Mouse (Mus musculus): ENCODE data around the gene Pheta1. TPM values are rescaled to one million over a fixed set of nuclear protein-coding genes. Genes with fewer than 3 reads are reported as not detected.

The Pheta1 gene
- polyA plus RNA-seq, 1 experiment from 2014 or later, result 10.6 TPM

DNA sequence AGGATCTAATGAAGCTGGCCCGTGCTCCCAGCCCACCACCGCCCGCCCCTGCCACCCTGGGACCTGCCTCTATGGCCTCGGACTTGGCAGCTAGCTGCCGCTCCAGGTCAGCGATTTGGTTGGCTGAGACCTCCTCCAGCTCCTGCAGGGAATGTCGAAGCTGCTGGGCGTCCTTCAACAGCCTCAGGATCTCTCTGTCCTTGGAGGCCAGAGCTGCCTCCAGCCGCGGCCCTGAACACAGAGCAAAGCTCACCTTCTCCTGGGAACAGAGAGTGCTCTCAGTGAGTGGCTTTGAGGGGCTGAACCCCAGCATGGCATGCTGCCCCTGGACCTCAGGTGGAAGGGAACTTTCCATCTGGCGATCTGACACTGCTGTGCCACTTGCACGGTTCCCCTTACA lies 28.1 kb downstream of the Pheta1 start:
- no peaks in the 10 kb centered on the region; the same call in 1 of the 2 replicates for H3K4me1 ChIP-seq (ENCODE audit: control insufficient read depth, insufficient read depth, low read length)
- H3K27ac ChIP-seq (ENCODE audit: low read depth, low read length), result no peak overlapping the region
- 81% methylated on average over 12 of the region's 12 CpGs for WGBS (ENCODE audit: insufficient replicate concordance)
- no peak overlapping the region for H3K9ac ChIP-seq (ENCODE audit: low read depth, low read length)
- H3K36me3 ChIP-seq (ENCODE audit: control insufficient read depth, insufficient read depth, low read length), result no peaks in the 10 kb centered on the region
- no peaks in the 10 kb centered on the region for H3K9me3 ChIP-seq (replicated peaks; ENCODE audit: control insufficient read depth, low read length)
- H3K4me3 ChIP-seq (ENCODE audit: low read depth, low read length), result no peak overlapping the region
- ATAC-seq (replicated peaks; ENCODE audit: insufficient number of reproducible peaks, low FRiP score, low TSS enrichment), result no peak
- H3K27me3 ChIP-seq (ENCODE audit: control insufficient read depth, insufficient read depth, low read length), result peaks cover 4% of the 10 kb centered on the region; the same call in 1 of the 2 replicates
- H3K4me2 ChIP-seq, result no peak overlapping the region

DNA sequence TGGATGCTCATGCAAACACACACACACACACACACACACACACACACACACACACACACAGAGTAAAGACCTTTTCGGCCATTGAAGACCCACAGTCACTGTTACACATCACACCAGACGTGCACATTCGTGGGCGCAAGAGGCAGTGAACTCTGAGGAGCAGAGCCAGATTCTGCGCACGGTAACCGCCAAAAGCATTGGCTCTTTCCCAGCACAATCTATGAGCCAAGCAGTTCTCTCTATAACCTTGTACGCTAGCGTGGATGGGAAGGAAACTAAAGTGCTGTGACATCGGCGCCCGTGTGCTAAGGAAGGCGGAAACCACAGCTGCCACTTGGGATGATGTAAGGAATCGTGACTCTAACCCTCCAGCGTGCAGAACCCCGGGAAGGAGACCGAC lies 29.9 kb downstream of the Pheta1 start:
- WGBS (ENCODE audit: insufficient replicate concordance), result 83% methylated on average over 17 of the region's 17 CpGs
- Histone ChIP-seq H3K9me3 (replicated peaks; ENCODE audit: control insufficient read depth, low read length) (no peaks in the 10 kb centered on the region), H3K27ac (ENCODE audit: low read depth, low read length) (no peak overlapping the region), H3K4me3 (ENCODE audit: low read depth, low read length) (no peak overlapping the region), H3K9ac (ENCODE audit: low read depth, low read length) (no peak overlapping the region), H3K4me2 (no peak overlapping the region), H3K27me3 (ENCODE audit: control insufficient read depth, insufficient read depth, low read length) (peaks cover 4% of the 10 kb centered on the region; the same call in 1 of the 2 replicates), H3K4me1 (ENCODE audit: control insufficient read depth, insufficient read depth, low read length) (peaks cover 3% of the 10 kb centered on the region; the same call in 1 of the 2 replicates), H3K36me3 (ENCODE audit: control insufficient read depth, insufficient read depth, low read length) (no peaks in the 10 kb centered on the region)
- ATAC-seq (replicated peaks; ENCODE audit: insufficient number of reproducible peaks, low FRiP score, low TSS enrichment), result no peak

DNA sequence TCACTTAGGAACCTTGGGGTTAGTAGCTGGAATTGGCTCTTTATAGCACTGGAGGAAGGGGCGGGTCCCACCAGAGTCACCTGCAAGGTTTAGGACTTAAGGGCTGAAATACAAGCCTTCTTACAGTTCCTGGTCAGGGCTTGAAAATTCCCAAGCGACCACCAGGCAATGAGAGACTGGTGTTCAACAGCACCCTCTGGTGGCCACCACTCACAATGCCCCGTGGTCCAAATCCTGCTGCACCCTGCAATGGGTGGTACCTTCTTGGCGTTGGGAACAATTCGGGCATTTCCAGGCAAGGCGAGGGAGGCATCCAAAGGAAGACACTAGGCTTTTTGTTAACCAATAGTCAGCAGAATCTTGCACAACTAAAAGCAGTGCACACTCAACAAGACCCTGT lies 30.4 kb downstream of the Pheta1 start:
- peaks cover 3% of the 10 kb centered on the region; the same call in 1 of the 2 replicates for H3K4me1 ChIP-seq (ENCODE audit: control insufficient read depth, insufficient read depth, low read length)

DNA sequence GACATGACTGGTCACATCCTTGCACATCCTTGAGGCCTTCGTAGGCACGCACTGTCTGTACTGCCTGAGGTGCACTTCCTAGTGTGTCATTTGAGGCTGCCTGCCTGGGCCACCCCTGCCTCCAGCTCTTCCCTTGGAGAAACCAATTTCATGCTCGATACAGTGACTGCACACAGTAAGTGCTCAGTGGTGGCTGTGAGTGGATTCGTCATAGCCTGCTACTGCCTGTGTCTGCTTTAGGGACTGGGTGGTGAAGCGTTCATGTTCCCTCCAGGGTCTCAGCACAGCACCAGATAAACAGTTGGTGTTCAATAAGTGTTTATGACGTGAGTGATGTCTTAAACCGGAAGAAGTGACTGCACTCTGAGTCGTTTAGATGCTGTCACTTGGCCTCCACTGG lies 34.6 kb downstream of the Pheta1 start:
- no peak overlapping the region for H3K27ac ChIP-seq (ENCODE audit: low read depth, low read length)
- H3K4me2 ChIP-seq, result no peak overlapping the region
- H3K4me3 ChIP-seq (ENCODE audit: low read depth, low read length), result no peak overlapping the region
- peaks cover 3% of the 10 kb centered on the region; the same call in 1 of the 2 replicates for H3K4me1 ChIP-seq (ENCODE audit: control insufficient read depth, insufficient read depth, low read length)
- no peak for ATAC-seq (replicated peaks; ENCODE audit: insufficient number of reproducible peaks, low FRiP score, low TSS enrichment)
- H3K36me3 ChIP-seq (ENCODE audit: control insufficient read depth, insufficient read depth, low read length), result no peaks in the 10 kb centered on the region
- no peaks in the 10 kb centered on the region for H3K27me3 ChIP-seq (ENCODE audit: control insufficient read depth, insufficient read depth, low read length)
- no peaks in the 10 kb centered on the region for H3K9me3 ChIP-seq (replicated peaks; ENCODE audit: control insufficient read depth, low read length)
- H3K9ac ChIP-seq (ENCODE audit: low read depth, low read length), result no peak overlapping the region
- WGBS (ENCODE audit: insufficient replicate concordance), result 74% methylated on average over 8 of the region's 8 CpGs

More for the DNA sequence above, 30.4 kb downstream of the Pheta1 start:
- Histone ChIP-seq H3K9me3 (replicated peaks; ENCODE audit: control insufficient read depth, low read length) (no peaks in the 10 kb centered on the region), H3K9ac (ENCODE audit: low read depth, low read length) (no peak overlapping the region), H3K4me2 (no peak overlapping the region), H3K36me3 (ENCODE audit: control insufficient read depth, insufficient read depth, low read length) (no peaks in the 10 kb centered on the region), H3K27ac (ENCODE audit: low read depth, low read length) (no peak overlapping the region), H3K4me3 (ENCODE audit: low read depth, low read length) (no peak overlapping the region), H3K27me3 (ENCODE audit: control insufficient read depth, insufficient read depth, low read length) (no peaks in the 10 kb centered on the region)
- WGBS (ENCODE audit: insufficient replicate concordance), result 47% methylated on average over 6 of the region's 6 CpGs
- no peak for ATAC-seq (replicated peaks; ENCODE audit: insufficient number of reproducible peaks, low FRiP score, low TSS enrichment)

DNA sequence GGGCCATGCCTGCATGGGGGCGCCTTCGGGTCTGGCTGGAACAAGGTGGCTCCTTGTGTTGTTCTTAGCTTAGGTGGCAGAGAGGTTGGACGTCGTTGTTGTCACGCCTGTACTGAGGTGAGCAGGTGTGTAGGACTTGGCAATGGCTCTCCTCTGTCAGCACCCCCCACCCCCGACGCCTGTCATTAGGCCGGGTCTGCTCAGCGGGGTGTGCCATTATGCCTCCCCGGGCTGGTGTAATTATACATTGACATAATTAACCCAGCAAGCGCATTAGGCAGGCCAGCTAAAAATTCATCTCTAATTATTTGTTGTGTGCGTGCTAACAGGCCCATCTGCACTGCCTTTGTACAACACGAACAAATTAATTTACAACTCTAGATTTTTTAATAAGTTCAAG lies 40.6 kb downstream of the Pheta1 start:
- Histone ChIP-seq H3K9ac (ENCODE audit: low read depth, low read length) (no peak overlapping the region), H3K27ac (ENCODE audit: low read depth, low read length) (no peak overlapping the region), H3K36me3 (ENCODE audit: control insufficient read depth, insufficient read depth, low read length) (no peaks in the 10 kb centered on the region), H3K27me3 (ENCODE audit: control insufficient read depth, insufficient read depth, low read length) (no peaks in the 10 kb centered on the region), H3K4me1 (ENCODE audit: control insufficient read depth, insufficient read depth, low read length) (no peaks in the 10 kb centered on the region), H3K9me3 (replicated peaks; ENCODE audit: control insufficient read depth, low read length) (no peaks in the 10 kb centered on the region), H3K4me2 (no peak overlapping the region), H3K4me3 (ENCODE audit: low read depth, low read length) (no peak overlapping the region)
- ATAC-seq (replicated peaks; ENCODE audit: insufficient number of reproducible peaks, low FRiP score, low TSS enrichment), result no peak
- WGBS (ENCODE audit: insufficient replicate concordance), result 58% methylated on average over 13 of the region's 13 CpGs

DNA sequence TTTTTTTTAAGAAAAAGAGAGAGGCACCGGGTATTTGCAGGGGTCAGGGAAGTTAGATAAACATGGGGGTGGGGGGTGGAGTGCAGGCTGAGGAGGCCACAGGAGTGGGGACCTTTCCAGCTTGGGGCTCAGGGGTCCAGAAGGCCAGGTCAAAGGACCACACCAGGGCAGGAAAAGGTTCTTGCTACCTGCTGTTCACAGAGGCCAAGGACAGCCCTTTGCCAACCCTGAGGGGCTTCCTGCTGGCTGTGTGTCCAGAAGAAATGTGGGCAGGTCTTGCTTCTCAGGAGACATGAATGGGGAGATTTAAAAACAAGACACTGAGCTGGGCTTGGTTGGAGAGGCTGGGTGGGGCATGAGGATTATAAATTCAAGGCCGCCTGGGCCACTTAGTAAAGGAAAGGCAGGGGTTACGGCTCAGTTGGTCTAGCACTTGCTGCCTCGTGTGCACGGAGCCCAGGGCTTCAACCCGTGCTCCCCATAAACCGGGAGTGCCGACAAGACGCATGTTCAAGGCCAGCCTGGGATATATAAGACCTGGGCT lies 41.1 kb downstream of the Pheta1 start:
- no peak for ATAC-seq (replicated peaks; ENCODE audit: insufficient number of reproducible peaks, low FRiP score, low TSS enrichment)
- Histone ChIP-seq H3K4me3 (ENCODE audit: low read depth, low read length) (no peak overlapping the region), H3K9ac (ENCODE audit: low read depth, low read length) (no peak overlapping the region), H3K9me3 (replicated peaks; ENCODE audit: control insufficient read depth, low read length) (no peaks in the 10 kb centered on the region), H3K27ac (ENCODE audit: low read depth, low read length) (no peak overlapping the region), H3K27me3 (ENCODE audit: control insufficient read depth, insufficient read depth, low read length) (no peaks in the 10 kb centered on the region), H3K36me3 (ENCODE audit: control insufficient read depth, insufficient read depth, low read length) (no peaks in the 10 kb centered on the region), H3K4me2 (no peak overlapping the region), H3K4me1 (ENCODE audit: control insufficient read depth, insufficient read depth, low read length) (no peaks in the 10 kb centered on the region)
- 63% methylated on average over 9 of the region's 9 CpGs for WGBS (ENCODE audit: insufficient replicate concordance)

DNA sequence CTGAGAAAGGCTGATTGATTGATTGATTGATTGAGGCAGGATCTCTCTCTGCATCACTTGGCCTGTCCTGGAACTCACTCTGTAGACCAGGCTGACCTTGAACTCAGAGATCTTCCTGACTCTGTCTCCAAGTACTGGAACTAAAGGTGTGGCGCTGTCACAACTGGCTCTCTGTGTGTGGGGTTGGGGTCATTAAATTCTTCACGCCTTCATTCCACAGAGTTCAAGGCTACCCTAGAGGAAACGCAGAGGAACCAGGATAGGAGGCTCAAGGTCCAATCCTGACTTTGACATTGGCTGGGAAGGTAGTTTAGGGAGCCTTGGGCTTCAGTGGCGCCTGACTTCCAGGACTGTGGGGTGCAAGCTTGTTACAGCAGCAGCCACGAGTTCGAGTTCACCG lies 42.1 kb downstream of the Pheta1 start:
- Histone ChIP-seq H3K4me3 (ENCODE audit: low read depth, low read length) (no peak overlapping the region), H3K4me1 (ENCODE audit: control insufficient read depth, insufficient read depth, low read length) (no peaks in the 10 kb centered on the region), H3K36me3 (ENCODE audit: control insufficient read depth, insufficient read depth, low read length) (no peaks in the 10 kb centered on the region), H3K9ac (ENCODE audit: low read depth, low read length) (no peak overlapping the region), H3K27me3 (ENCODE audit: control insufficient read depth, insufficient read depth, low read length) (no peaks in the 10 kb centered on the region), H3K4me2 (no peak overlapping the region), H3K9me3 (replicated peaks; ENCODE audit: control insufficient read depth, low read length) (no peaks in the 10 kb centered on the region), H3K27ac (ENCODE audit: low read depth, low read length) (no peak overlapping the region)
- WGBS (ENCODE audit: insufficient replicate concordance), result 86% methylated on average over 7 of the region's 7 CpGs
- ATAC-seq (replicated peaks; ENCODE audit: insufficient number of reproducible peaks, low FRiP score, low TSS enrichment), result no peak

DNA sequence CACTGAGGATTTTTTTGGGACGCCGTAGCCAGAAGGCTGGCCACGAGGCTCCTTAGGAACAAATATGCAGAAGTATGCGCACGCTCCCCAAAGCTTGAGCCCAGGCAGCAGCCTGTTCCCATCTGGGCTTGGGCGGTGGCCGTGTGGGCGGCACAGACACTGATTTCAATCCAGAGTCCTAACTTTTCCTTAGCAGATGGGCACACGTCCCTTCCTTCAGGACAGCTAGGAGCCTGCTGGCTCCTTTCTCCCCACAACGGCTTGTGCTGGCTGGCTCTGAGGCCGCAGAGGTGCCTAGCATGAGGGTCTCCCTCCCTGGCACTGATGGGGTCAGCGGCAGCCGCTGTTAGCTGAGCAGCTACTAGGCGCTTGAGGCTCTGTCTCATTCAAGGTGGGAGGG lies 43.5 kb downstream of the Pheta1 start:
- Histone ChIP-seq H3K9me3 (replicated peaks; ENCODE audit: control insufficient read depth, low read length) (no peaks in the 10 kb centered on the region), H3K4me1 (ENCODE audit: control insufficient read depth, insufficient read depth, low read length) (no peaks in the 10 kb centered on the region), H3K36me3 (ENCODE audit: control insufficient read depth, insufficient read depth, low read length) (no peaks in the 10 kb centered on the region), H3K4me3 (ENCODE audit: low read depth, low read length) (no peak overlapping the region), H3K4me2 (no peak overlapping the region), H3K9ac (ENCODE audit: low read depth, low read length) (no peak overlapping the region), H3K27ac (ENCODE audit: low read depth, low read length) (no peak overlapping the region), H3K27me3 (ENCODE audit: control insufficient read depth, insufficient read depth, low read length) (no peaks in the 10 kb centered on the region)
- 77% methylated on average over 14 of the region's 14 CpGs for WGBS (ENCODE audit: insufficient replicate concordance)
- ATAC-seq (replicated peaks; ENCODE audit: insufficient number of reproducible peaks, low FRiP score, low TSS enrichment), result no peak

DNA sequence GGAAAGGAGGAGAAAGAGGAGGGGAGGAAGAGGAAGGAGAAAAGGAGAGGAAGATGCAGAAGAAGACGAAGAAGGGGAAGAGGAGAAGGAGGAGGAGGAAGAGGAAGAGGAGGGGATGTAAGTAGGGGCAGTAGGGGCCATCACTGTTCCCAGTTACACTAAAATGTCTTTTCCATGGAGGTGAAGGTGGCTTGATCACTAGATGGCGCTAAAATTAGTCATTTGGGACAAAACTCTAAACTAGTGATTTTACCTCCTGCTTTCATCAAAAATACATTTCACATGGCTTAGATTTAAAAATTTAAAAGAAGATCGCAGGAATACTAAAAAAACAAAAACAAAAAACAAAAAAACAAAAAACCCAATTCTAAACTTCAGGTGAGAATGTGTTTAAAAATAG lies 44.8 kb downstream of the Pheta1 start:
- Histone ChIP-seq H3K27me3 (ENCODE audit: control insufficient read depth, insufficient read depth, low read length) (no peaks in the 10 kb centered on the region), H3K4me1 (ENCODE audit: control insufficient read depth, insufficient read depth, low read length) (no peaks in the 10 kb centered on the region), H3K9me3 (replicated peaks; ENCODE audit: control insufficient read depth, low read length) (no peaks in the 10 kb centered on the region), H3K4me2 (no peak overlapping the region), H3K9ac (ENCODE audit: low read depth, low read length) (no peak overlapping the region), H3K27ac (ENCODE audit: low read depth, low read length) (no peak overlapping the region), H3K4me3 (ENCODE audit: low read depth, low read length) (no peak overlapping the region), H3K36me3 (ENCODE audit: control insufficient read depth, insufficient read depth, low read length) (no peaks in the 10 kb centered on the region)
- ATAC-seq (replicated peaks; ENCODE audit: insufficient number of reproducible peaks, low FRiP score, low TSS enrichment), result no peak
- 29% methylated on average over 3 of the region's 3 CpGs for WGBS (ENCODE audit: insufficient replicate concordance)

Measured in heart, embryonic 11.5 days (tissue).